Mouse (Mus musculus): ENCODE measurements around the gene Irf9. TPM values are rescaled to one million over a fixed set of nuclear protein-coding genes. Genes with fewer than 3 reads are reported as not detected.

Irf9 gene
- total and polyA plus RNA-seq, 2 experiments from 2014 or later: 7.4 to 18.2 TPM

DNA sequence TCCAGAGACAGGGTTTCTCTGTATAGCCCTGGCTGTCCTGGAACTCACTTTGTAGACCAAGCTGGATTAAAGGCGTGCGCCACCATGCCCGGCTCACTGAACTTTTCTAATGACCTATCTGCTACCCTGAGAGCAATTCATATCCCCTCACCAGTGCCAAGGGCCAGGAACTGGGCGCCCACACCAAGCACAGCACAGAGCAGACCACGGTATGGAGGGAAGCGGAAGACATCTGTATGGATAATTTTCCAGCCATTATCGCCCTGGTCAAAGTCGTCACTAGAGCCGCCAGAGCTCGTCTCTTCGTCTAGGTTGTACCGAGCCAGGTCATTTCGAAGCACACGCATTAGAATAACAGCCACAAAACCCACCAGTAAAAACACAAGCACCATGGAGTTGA lies 37.4 kb downstream of the Irf9 start:
- H3K4me1 ChIP-seq (ENCODE audit: insufficient read depth, low read length): 0 out of 2 replicates have a peak, but pooled peaks cover 6% of the 10 kb centered on the region
- H3K9me3 ChIP-seq (ENCODE audit: low read length): no peaks in the 10 kb centered on the region
- no peak overlapping the region for H3K4me3 ChIP-seq (ENCODE audit: low read depth, low read length)
- ATAC-seq (ENCODE audit: low FRiP score) (no peak), DNase-seq (ENCODE audit: low spot score) (no peak)
- WGBS: 97% methylated on average over 14 of the region's 14 CpGs
- peaks cover 30% of the 10 kb centered on the region for H3K36me3 ChIP-seq (ENCODE audit: insufficient read depth, low read length)
- H3K9ac ChIP-seq (replicated peaks; ENCODE audit: low read length, poor library complexity, severe bottlenecking): no peak overlapping the region
- H3K4me2 ChIP-seq (ENCODE audit: low read depth, low read length, poor library complexity, severe bottlenecking): no peak overlapping the region
- H3K27me3 ChIP-seq (ENCODE audit: insufficient read depth, low read length): no peaks in the 10 kb centered on the region
- no peak overlapping the region for H3K27ac ChIP-seq (ENCODE audit: low read depth, low read length)
- TF ChIP-seq CTCF (IDR thresholded peaks at IDR 0.05): no peak

- ATAC-seq (ENCODE audit: low FRiP score): no peak
- Histone ChIP-seq H3K4me2 (ENCODE audit: low read depth, low read length, poor library complexity, severe bottlenecking) (no peak overlapping the region), H3K4me3 (ENCODE audit: low read depth, low read length) (no peak overlapping the region), H3K27me3 (ENCODE audit: insufficient read depth, low read length) (no peaks in the 10 kb centered on the region), H3K9ac (replicated peaks; ENCODE audit: low read length, poor library complexity, severe bottlenecking) (no peak overlapping the region), H3K4me1 (ENCODE audit: insufficient read depth, low read length) (0 out of 2 replicates have a peak, but pooled peaks cover 6% of the 10 kb centered on the region), H3K27ac (ENCODE audit: low read depth, low read length) (no peak overlapping the region), H3K9me3 (ENCODE audit: low read length) (no peaks in the 10 kb centered on the region), H3K36me3 (ENCODE audit: insufficient read depth, low read length) (peaks cover 30% of the 10 kb centered on the region)
- 96% methylated on average over 13 of the region's 13 CpGs for WGBS
- DNase-seq (ENCODE audit: low spot score): no peak
- TF ChIP-seq CTCF (IDR thresholded peaks at IDR 0.05): no peak
Measured at GRCm38 (mm10) chr14:55641291-55641690, 37.9 kb downstream of the Irf9 start.

GRCm38 (mm10) chr14:55642679-55643059 lies 39.3 kb downstream of the Irf9 start:
- no peak; the same call in 1 of the 2 replicates for ATAC-seq (ENCODE audit: low FRiP score)
- Histone ChIP-seq H3K4me3 (ENCODE audit: low read depth, low read length) (peak overlapping the region; percentile 97), H3K4me1 (ENCODE audit: insufficient read depth, low read length) (0 out of 2 replicates have a peak, but pooled peaks cover 6% of the 10 kb centered on the region), H3K4me2 (ENCODE audit: low read depth, low read length, poor library complexity, severe bottlenecking) (peak overlapping the region; percentile 77), H3K9me3 (ENCODE audit: low read length) (no peaks in the 10 kb centered on the region), H3K27me3 (ENCODE audit: insufficient read depth, low read length) (no peaks in the 10 kb centered on the region), H3K9ac (replicated peaks; ENCODE audit: low read length, poor library complexity, severe bottlenecking) (peak overlapping the region; percentile 94), H3K36me3 (ENCODE audit: insufficient read depth, low read length) (peaks cover 24% of the 10 kb centered on the region), H3K27ac (ENCODE audit: low read depth, low read length) (peak overlapping the region; percentile 96)
- DNase-seq (ENCODE audit: low spot score): no peak
- no peak for TF ChIP-seq CTCF (IDR thresholded peaks at IDR 0.05)
- 19% methylated on average over 8 of the region's 8 CpGs for WGBS

GRCm38 (mm10) chr14:55643060-55643907 lies 39.9 kb downstream of the Irf9 start, which contains the start of gene Tm9sf1:
Gene Tm9sf1, minus strand, starts transcription at chr14:55643806.
- peak; percentile 87 for ATAC-seq (ENCODE audit: low FRiP score)
- H3K9me3 ChIP-seq (ENCODE audit: low read length): no peaks in the 10 kb centered on the region
- TF ChIP-seq CTCF (IDR thresholded peaks at IDR 0.05): peak; percentile 11; the same call in 1 of the 2 replicates
- H3K4me2 ChIP-seq (ENCODE audit: low read depth, low read length, poor library complexity, severe bottlenecking): peak within 1 kb of the TSS; percentile 77
- H3K27me3 ChIP-seq (ENCODE audit: insufficient read depth, low read length): no peaks in the 10 kb centered on the region
- under 1% methylated on average over 89 of the region's 89 CpGs for WGBS
- 0 out of 2 replicates have a peak, but pooled peaks cover 6% of the 10 kb centered on the region for H3K4me1 ChIP-seq (ENCODE audit: insufficient read depth, low read length)
- peaks cover 22% of the 10 kb centered on the region for H3K36me3 ChIP-seq (ENCODE audit: insufficient read depth, low read length)
- peak within 1 kb of the TSS; percentile 97 for H3K4me3 ChIP-seq (ENCODE audit: low read depth, low read length)
- H3K27ac ChIP-seq (ENCODE audit: low read depth, low read length): peak within 1 kb of the TSS; percentile 96
- H3K9ac ChIP-seq (replicated peaks; ENCODE audit: low read length, poor library complexity, severe bottlenecking): peak within 1 kb of the TSS; percentile 94
- peak; percentile 80 for DNase-seq (ENCODE audit: low spot score)

DNA sequence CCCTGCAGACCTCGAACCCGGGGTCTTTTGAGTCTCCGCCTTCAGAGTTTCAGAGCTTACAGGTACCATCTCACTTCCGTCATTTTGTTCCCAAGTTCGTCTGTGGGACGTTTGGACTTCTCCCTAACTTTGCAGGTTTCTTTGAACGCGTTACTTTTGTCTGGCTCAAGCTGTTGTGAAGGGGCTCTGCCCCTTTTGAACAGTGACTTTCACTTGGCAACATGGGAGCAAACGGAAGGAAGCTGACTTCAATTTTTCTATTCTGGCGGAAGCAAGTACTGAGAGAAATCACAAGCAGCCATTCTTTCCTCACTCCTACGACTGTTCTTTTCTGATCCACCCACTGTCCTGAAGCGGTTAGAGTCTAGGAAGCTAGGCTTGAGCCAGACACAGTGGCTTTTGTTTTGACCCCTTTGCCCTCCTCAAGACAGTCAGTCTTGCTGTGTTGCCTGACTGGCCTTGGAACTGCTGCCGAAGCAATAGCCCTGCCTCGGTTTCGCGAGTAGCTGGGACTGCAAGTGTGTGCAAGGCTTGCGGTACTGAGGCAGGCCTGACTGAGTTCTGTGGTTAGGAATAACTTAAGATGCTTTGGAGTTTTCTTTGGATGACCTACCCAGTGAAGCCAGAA lies 41.0 kb downstream of the Irf9 start:
- peaks cover 15% of the 10 kb centered on the region for H3K36me3 ChIP-seq (ENCODE audit: insufficient read depth, low read length)
- 30% methylated on average over 17 of the region's 17 CpGs for WGBS

More for the DNA sequence above, 41.0 kb downstream of the Irf9 start:
- DNase-seq (ENCODE audit: low spot score) (no peak), ATAC-seq (ENCODE audit: low FRiP score) (no peak)
- H3K4me3 ChIP-seq (ENCODE audit: low read depth, low read length): peak overlapping the region; percentile 97
- H3K4me1 ChIP-seq (ENCODE audit: insufficient read depth, low read length): 0 out of 2 replicates have a peak, but pooled peaks cover 6% of the 10 kb centered on the region
- H3K4me2 ChIP-seq (ENCODE audit: low read depth, low read length, poor library complexity, severe bottlenecking): peak overlapping the region; percentile 77
- TF ChIP-seq CTCF (IDR thresholded peaks at IDR 0.05): no peak
- H3K27me3 ChIP-seq (ENCODE audit: insufficient read depth, low read length): no peaks in the 10 kb centered on the region
- H3K9me3 ChIP-seq (ENCODE audit: low read length): no peaks in the 10 kb centered on the region
- peak overlapping the region; percentile 94; the same call in 1 of the 2 replicates for H3K9ac ChIP-seq (replicated peaks; ENCODE audit: low read length, poor library complexity, severe bottlenecking)
- no peak overlapping the region for H3K27ac ChIP-seq (ENCODE audit: low read depth, low read length)
